Mouse (Mus musculus): ENCODE measurements at regions not wholly inside any gene's neighbourhood (a gene's known extent, or its start where the extent isn't known, plus 50 kb on each side); places are given as distances from the start of the nearest gene placed in this dataset.

DNA sequence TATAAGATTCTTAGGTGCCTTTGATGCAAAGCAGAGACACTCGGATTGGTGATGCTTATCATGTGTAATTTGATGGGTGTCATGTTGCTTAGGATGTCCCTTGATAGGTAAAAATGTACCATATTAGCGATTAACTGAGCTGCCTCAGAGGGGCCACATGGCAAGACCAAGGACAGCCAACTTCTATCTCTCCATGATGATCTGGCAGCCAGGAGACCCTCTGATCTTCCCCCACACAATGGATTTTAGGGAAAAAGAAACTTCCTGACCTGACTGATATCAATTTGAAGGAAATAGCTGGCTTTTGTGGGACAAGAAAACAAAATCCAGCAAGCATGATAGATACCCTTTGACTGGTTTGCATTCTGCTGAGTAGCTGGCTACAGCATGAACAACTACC lies 1308.9 kb upstream of the A1bg start:
- Histone ChIP-seq H3K4me3 (ENCODE audit: control insufficient read depth, insufficient read depth, low read length) (no peak overlapping the region), H3K4me1 (replicated peaks; ENCODE audit: control insufficient read depth, insufficient read depth, low read length) (no peaks in the 10 kb centered on the region), H3K36me3 (ENCODE audit: control insufficient read depth, insufficient read depth, low read length) (no peaks in the 10 kb centered on the region), H3K27me3 (ENCODE audit: control insufficient read depth, insufficient read depth, low read length) (no peaks in the 10 kb centered on the region), H3K27ac (ENCODE audit: control insufficient read depth, insufficient read depth, low read length) (no peak overlapping the region)
- TF ChIP-seq POLR2A (IDR thresholded peaks at IDR 0.05; ENCODE audit: control insufficient read depth, extremely low read depth, insufficient read depth, low read length, poor library complexity): no peak
- no peak for TF ChIP-seq CTCF (IDR thresholded peaks at IDR 0.05; ENCODE audit: borderline replicate concordance, control insufficient read depth, extremely low read depth, insufficient read depth, low read length, poor library complexity)
- WGBS: 88% methylated on average over 2 of the region's 2 CpGs
- DNase-seq: no peak

DNA sequence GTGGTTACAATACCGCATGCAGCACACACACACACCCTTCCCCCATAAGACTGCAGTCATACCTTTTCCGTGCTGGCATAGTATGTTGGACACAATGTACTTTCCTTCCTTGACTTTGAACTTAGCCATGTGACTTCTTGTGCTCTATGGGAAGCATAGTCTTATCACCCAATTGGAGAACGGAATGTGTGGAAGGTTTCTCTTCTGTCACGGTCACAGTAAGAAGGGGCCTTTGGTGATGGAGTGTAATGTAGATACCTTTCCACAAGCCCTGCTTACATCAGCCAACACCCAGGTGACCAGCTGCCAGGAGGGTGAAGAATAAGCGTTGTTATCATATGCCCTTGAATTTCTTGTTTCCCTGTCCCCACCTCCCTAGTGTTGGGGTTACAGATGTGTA lies 1308.0 kb upstream of the A1bg start:
- Histone ChIP-seq H3K4me1 (replicated peaks; ENCODE audit: control insufficient read depth, insufficient read depth, low read length) (no peaks in the 10 kb centered on the region), H3K36me3 (ENCODE audit: control insufficient read depth, insufficient read depth, low read length) (no peaks in the 10 kb centered on the region), H3K27ac (ENCODE audit: control insufficient read depth, insufficient read depth, low read length) (no peak overlapping the region), H3K4me3 (ENCODE audit: control insufficient read depth, insufficient read depth, low read length) (no peak overlapping the region), H3K27me3 (ENCODE audit: control insufficient read depth, insufficient read depth, low read length) (no peaks in the 10 kb centered on the region)
- TF ChIP-seq POLR2A (IDR thresholded peaks at IDR 0.05; ENCODE audit: control insufficient read depth, extremely low read depth, insufficient read depth, low read length, poor library complexity): no peak
- TF ChIP-seq CTCF (IDR thresholded peaks at IDR 0.05; ENCODE audit: borderline replicate concordance, control insufficient read depth, extremely low read depth, insufficient read depth, low read length, poor library complexity): no peak
- DNase-seq: no peak
- WGBS: 98% methylated on average over 5 of the region's 5 CpGs

DNA sequence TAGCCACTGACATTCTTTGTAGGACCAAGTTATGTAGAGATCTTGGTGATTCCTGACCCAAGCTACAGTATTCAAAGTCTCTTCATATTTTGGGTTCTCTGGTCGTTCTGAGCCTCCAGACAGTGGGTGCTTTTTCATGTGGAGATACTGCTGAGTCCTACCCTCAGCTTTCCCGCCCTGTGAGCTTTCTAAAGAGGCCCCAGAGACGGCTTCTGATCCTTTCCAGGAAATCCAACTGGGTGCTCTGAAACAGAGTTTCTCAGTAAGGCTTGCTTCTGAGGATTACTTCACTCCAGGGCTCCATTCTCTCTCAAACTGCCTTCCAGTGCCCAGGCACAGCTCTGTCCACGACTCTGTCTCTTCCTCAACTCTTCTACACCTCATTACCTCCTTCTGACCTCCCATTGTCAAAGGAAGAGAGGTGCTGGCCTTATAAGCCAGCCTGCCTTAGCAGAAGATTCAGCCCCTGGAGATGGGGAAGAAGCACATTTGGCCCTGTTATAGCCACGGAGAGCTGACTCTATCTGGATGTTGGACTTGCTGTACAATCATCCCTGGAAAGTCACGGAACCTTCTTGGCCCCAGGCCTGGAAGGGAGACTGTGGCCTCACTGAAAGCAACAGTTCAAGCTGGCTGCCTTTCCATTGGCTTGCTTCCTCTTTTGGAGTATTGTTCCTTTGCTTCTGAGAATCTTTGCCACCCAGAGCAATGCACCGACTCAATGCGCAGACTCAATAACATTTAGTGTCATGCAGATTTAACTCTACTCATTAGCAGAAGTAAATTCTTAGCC lies 1306.9 kb upstream of the A1bg start:
- Histone ChIP-seq H3K36me3 (ENCODE audit: control insufficient read depth, insufficient read depth, low read length) (no peaks in the 10 kb centered on the region), H3K27ac (ENCODE audit: control insufficient read depth, insufficient read depth, low read length) (no peak overlapping the region), H3K4me3 (ENCODE audit: control insufficient read depth, insufficient read depth, low read length) (no peak overlapping the region), H3K4me1 (replicated peaks; ENCODE audit: control insufficient read depth, insufficient read depth, low read length) (no peaks in the 10 kb centered on the region), H3K27me3 (ENCODE audit: control insufficient read depth, insufficient read depth, low read length) (no peaks in the 10 kb centered on the region)
- TF ChIP-seq CTCF (IDR thresholded peaks at IDR 0.05; ENCODE audit: borderline replicate concordance, control insufficient read depth, extremely low read depth, insufficient read depth, low read length, poor library complexity) (no peak), POLR2A (IDR thresholded peaks at IDR 0.05; ENCODE audit: control insufficient read depth, extremely low read depth, insufficient read depth, low read length, poor library complexity) (no peak)
- 74% methylated on average over 8 of the region's 8 CpGs for WGBS
- no peak for DNase-seq

DNA sequence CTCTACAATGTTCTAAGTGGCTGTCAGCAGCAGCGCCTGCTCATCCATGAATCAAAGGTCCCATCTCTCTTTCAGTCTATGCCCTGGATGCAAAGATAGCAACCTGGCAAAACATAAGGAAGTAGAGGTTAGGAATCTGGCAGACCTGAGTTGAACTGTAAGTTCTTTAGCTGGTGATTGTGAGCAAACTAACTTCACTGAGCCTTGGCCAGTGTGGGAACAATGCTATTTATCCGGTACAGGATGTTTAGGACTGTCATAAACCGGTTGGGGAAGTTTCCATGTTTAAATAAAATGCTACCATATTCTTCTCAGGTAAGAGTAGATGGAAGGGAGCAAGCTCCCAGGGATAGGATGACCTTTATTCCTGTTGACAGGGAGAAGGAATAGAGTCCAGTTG lies 1306.2 kb upstream of the A1bg start:
- no peaks in the 10 kb centered on the region for H3K4me1 ChIP-seq (replicated peaks; ENCODE audit: control insufficient read depth, insufficient read depth, low read length)
- H3K36me3 ChIP-seq (ENCODE audit: control insufficient read depth, insufficient read depth, low read length): no peaks in the 10 kb centered on the region
- no peak overlapping the region for H3K27ac ChIP-seq (ENCODE audit: control insufficient read depth, insufficient read depth, low read length)
- TF ChIP-seq POLR2A (IDR thresholded peaks at IDR 0.05; ENCODE audit: control insufficient read depth, extremely low read depth, insufficient read depth, low read length, poor library complexity) (no peak), CTCF (IDR thresholded peaks at IDR 0.05; ENCODE audit: borderline replicate concordance, control insufficient read depth, extremely low read depth, insufficient read depth, low read length, poor library complexity) (no peak)
- 94% methylated on average over 3 of the region's 3 CpGs for WGBS
- no peak for DNase-seq
- H3K27me3 ChIP-seq (ENCODE audit: control insufficient read depth, insufficient read depth, low read length): no peaks in the 10 kb centered on the region
- H3K4me3 ChIP-seq (ENCODE audit: control insufficient read depth, insufficient read depth, low read length): no peak overlapping the region

DNA sequence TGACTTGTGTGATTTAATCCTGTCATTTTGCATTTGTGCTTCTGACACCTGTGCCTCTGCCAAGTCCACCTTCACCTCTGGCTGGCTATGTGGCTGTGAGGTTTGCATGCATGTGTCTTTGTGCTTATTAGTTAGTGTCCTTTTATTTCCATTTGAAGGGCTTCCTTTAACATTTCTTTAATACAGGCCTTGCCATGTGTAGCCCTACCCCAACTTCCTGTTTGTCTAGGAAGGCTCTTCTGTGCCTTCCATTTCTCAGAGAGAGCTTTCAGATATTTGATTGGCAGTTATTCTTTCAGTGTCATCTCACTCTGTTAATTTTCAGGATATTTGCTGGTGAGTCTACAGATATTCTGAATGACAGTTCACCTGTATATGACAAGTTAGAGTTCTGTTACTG lies 1302.0 kb upstream of the A1bg start:
- H3K4me1 ChIP-seq (replicated peaks; ENCODE audit: control insufficient read depth, insufficient read depth, low read length): no peaks in the 10 kb centered on the region
- H3K36me3 ChIP-seq (ENCODE audit: control insufficient read depth, insufficient read depth, low read length): no peaks in the 10 kb centered on the region
- no peaks in the 10 kb centered on the region for H3K27me3 ChIP-seq (ENCODE audit: control insufficient read depth, insufficient read depth, low read length)
- H3K4me3 ChIP-seq (ENCODE audit: control insufficient read depth, insufficient read depth, low read length): no peak overlapping the region
- no peak for TF ChIP-seq POLR2A (IDR thresholded peaks at IDR 0.05; ENCODE audit: control insufficient read depth, extremely low read depth, insufficient read depth, low read length, poor library complexity)
- no peak for DNase-seq
- no peak overlapping the region for H3K27ac ChIP-seq (ENCODE audit: control insufficient read depth, insufficient read depth, low read length)

DNA sequence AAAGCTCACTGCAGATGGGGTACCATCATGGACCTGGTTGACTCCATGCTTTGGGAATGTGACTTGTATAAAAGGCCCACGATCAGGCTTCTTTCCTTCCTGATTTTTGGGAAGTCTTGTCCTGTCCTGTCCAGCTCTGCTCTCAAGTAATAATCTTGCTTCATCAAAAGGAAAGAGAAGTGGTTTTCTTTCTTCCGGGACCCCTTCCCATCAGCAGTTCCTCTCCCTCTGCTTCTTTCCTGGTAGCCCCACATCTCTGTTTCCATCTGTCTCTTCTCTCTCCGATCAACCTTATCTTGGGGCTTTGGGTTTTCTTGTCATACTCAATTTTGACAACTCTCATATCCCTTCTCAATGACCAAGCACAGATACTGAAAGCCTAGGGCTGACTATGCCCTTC lies 1301.4 kb upstream of the A1bg start:
- TF ChIP-seq POLR2A (IDR thresholded peaks at IDR 0.05; ENCODE audit: control insufficient read depth, extremely low read depth, insufficient read depth, low read length, poor library complexity): no peak
- no peak for TF ChIP-seq CTCF (IDR thresholded peaks at IDR 0.05; ENCODE audit: borderline replicate concordance, control insufficient read depth, extremely low read depth, insufficient read depth, low read length, poor library complexity)
- Histone ChIP-seq H3K27ac (ENCODE audit: control insufficient read depth, insufficient read depth, low read length) (no peak overlapping the region), H3K4me1 (replicated peaks; ENCODE audit: control insufficient read depth, insufficient read depth, low read length) (no peaks in the 10 kb centered on the region), H3K36me3 (ENCODE audit: control insufficient read depth, insufficient read depth, low read length) (no peaks in the 10 kb centered on the region), H3K4me3 (ENCODE audit: control insufficient read depth, insufficient read depth, low read length) (no peak overlapping the region), H3K27me3 (ENCODE audit: control insufficient read depth, insufficient read depth, low read length) (no peaks in the 10 kb centered on the region)
- WGBS: 94% methylated on average over 3 of the region's 3 CpGs
- no peak for DNase-seq
